Mouse (Mus musculus) thymus, postnatal 10 days (tissue): Measurements from ENCODE around the gene Amy2a5.
"Not testable (repeated sequence)": the region's sequence is repeated elsewhere in the genome, so short reads cannot be mapped to it uniquely, and the experiment has no call there.

Experiments used
- DNase-seq, 2 experiments: peaks; one replicate each; pipeline ENCODE4 v3.0.0; 2021; ENCODE audit warnings: low spot score in 2 of 2

The Amy2a5 gene

GRCm38 (mm10) chr3:113258737-113259136, at the start of gene Amy2a5:
Gene Amy2a5, minus strand, starts transcription at chr3:113258837.
- DNase-seq, result not testable (repeated sequence)

DNA sequence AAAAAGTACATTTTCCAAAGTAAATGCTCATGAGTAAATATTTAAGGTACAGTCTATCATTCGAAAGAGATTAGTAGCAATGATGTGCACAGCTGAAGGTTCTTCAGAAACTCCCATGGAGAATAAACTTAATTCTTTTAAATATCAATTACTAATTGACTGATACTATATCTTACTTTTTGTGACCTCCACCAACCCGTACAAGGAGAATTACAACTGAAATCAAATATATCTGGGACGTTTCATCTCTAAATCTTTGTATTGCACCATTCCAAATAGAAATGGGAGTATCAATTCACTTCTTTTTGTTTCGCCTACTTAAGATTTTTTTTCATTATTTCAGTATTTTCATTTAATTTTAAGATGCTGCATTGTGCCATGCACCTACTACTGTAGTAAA, 32.7 kb upstream of the Amy2a5 start, which contains the start of gene Amy2a4:
TSS of gene Amy2a4 (minus strand) at position 101 of the 400 bp plus-strand sequence.
- not testable (repeated sequence) for DNase-seq

DNA sequence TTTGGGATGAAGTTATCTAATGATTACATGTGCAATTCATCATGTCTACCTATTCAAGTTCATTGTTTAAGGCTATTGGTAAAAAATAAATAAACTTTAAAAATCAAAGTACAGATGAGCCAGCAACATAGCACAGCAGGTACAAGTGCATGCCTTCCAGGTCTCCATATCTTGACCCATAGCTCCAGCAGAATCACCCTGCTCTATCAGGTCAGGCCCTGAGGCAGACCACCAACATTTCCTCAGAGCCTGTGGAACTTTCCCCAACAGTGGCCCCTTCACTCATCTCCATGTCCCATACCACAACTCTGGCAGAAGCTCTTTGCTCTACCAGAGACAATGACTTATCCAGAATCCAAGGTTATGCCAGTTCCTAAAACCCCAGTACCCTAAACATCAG, 21.6 kb upstream of the Amy2a5 start:
- not testable (repeated sequence) for DNase-seq

- DNase-seq, result not testable (repeated sequence)
Observed at GRCm38 (mm10) chr3:113279586-113279985, 20.9 kb upstream of the Amy2a5 start.

DNA sequence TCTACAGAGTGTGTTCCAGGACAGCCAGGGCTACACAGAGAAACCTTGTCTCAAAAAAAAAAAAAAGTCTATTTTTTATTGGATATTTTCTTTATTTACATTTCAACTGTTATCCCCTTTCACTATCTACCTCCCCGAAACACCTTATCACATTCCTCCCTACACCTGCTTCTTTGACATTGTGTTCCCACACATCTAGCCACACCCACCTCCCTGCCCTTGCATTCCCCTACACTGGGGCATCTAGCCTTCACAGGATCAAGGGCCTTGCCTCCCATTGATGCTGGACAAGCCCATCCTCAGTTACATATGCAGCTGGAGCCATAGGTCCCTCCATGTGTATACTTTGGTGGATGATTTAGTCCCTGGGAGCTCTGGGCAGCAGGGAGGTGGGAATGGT, 31.5 kb downstream of the Amy2a5 start:
- DNase-seq, result no peak
